17 mouse cellular contexts compared by ENCODE assay signal in the genomic region with DNA sequence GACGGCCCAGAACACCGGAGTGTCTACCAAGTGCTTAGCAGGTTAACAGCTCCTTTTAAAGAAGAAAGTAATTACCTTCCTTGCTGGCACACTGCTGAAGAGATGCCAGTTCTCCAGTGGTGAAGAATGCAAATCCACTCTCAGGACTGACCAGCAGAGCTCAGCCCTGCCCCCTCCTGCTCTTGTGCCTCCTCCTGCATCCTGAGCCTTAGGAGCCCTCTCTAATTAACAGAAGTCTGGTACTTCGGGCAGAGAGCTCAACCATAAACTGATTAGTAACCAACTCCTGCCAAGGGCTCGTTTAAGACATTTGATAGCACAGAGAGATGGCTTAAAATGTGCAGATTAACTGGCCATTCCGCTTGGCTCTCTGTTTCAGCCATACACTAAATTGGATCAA. TPM values are rescaled to one million over a fixed set of nuclear protein-coding genes. Genes with fewer than 3 reads are reported as not detected.
DNase-seq lines count a peak whose midpoint lies in the region; ATAC-seq and TF ChIP-seq lines count a peak whose summit lies in the region.
"Had no signal": no experiment of that assay in that cellular context is flagged by ENCODE, and none has a peak within 500 bp of the region (broad histone marks: within the 10 kb centered on the region; RNA-seq: fewer than 3 reads in every experiment).

No protein-coding gene starts in this region.

- TF ChIP-seq CTCF in lung, adult 2 months (IDR thresholded peaks at IDR 0.05; ENCODE audit: insufficient read depth, low read length) = no peak

- no peak overlapping the region for H3K9ac ChIP-seq in forebrain, embryonic 12.5 days
- H3K9ac ChIP-seq in liver, embryonic 12.5 days = no peak overlapping the region
- H3K9ac ChIP-seq: heart, embryonic 15.5 days; hindbrain, embryonic 15.5 days; liver, embryonic 15.5 days had no signal

- H3K36me3 ChIP-seq in forebrain, embryonic 12.5 days (replicated peaks) = peaks cover 11% of the 10 kb centered on the region; the same call in 1 of the 2 replicates
- no peaks in the 10 kb centered on the region for H3K36me3 ChIP-seq in liver, embryonic 12.5 days
- H3K36me3 ChIP-seq: heart, embryonic 15.5 days; hindbrain, embryonic 15.5 days; liver, embryonic 15.5 days had no signal

- no peaks in the 10 kb centered on the region for H3K27me3 ChIP-seq in forebrain, embryonic 12.5 days
- no peaks in the 10 kb centered on the region for H3K27me3 ChIP-seq in liver, embryonic 12.5 days (replicated peaks)
- H3K27me3 ChIP-seq: heart, embryonic 15.5 days; hindbrain, embryonic 15.5 days; liver, embryonic 15.5 days had no signal

- peaks cover 34% of the 10 kb centered on the region for H3K4me1 ChIP-seq in lung, adult 2 months (ENCODE audit: control insufficient read depth, insufficient read depth, low read length)
- H3K4me1 ChIP-seq in forebrain, embryonic 12.5 days = peaks cover 68% of the 10 kb centered on the region
- no peaks in the 10 kb centered on the region for H3K4me1 ChIP-seq in liver, embryonic 12.5 days
- H3K4me1 ChIP-seq: liver, embryonic 15.5 days had no signal

- WGBS in lung, adult 2 months = 68% methylated on average over 5 of the region's 5 CpGs
- 18% methylated on average over 5 of the region's 5 CpGs for WGBS in forebrain, embryonic 12.5 days
- 59% methylated on average over 5 of the region's 5 CpGs for WGBS in liver, embryonic 12.5 days (ENCODE audit: insufficient replicate concordance)

- H3K9me3 ChIP-seq in forebrain, embryonic 12.5 days = no peaks in the 10 kb centered on the region
- H3K9me3 ChIP-seq in liver, embryonic 12.5 days (replicated peaks) = no peaks in the 10 kb centered on the region
- H3K9me3 ChIP-seq: heart, embryonic 15.5 days; hindbrain, embryonic 15.5 days; liver, embryonic 15.5 days had no signal

- no peak overlapping the region for H3K4me2 ChIP-seq in forebrain, embryonic 12.5 days
- no peak overlapping the region for H3K4me2 ChIP-seq in liver, embryonic 12.5 days
- H3K4me2 ChIP-seq: heart, embryonic 15.5 days; hindbrain, embryonic 15.5 days; liver, embryonic 15.5 days had no signal

- ATAC-seq in forebrain, embryonic 12.5 days (ENCODE audit: low FRiP score) = peak; percentile 69; the same call in 1 of the 2 replicates
- no peak for ATAC-seq in liver, embryonic 12.5 days

- no peak overlapping the region for H3K4me3 ChIP-seq in lung, adult 2 months (replicated peaks; ENCODE audit: extremely low read depth, low read depth, low read length)
- H3K4me3 ChIP-seq in forebrain, embryonic 12.5 days (replicated peaks) = no peak overlapping the region
- no peak overlapping the region for H3K4me3 ChIP-seq in liver, embryonic 12.5 days
- H3K4me3 ChIP-seq: heart, embryonic 15.5 days; hindbrain, embryonic 15.5 days; liver, embryonic 15.5 days had no signal

- H3K27ac ChIP-seq in forebrain, embryonic 12.5 days = peak overlapping the region; percentile 92
- no peak overlapping the region for H3K27ac ChIP-seq in liver, embryonic 12.5 days
- H3K27ac ChIP-seq: heart, embryonic 15.5 days; hindbrain, embryonic 15.5 days; liver, embryonic 15.5 days had no signal

- DNase-seq in embryo, embryonic 11 days = peak; percentile 22
- DNase-seq in embryo, embryonic 10 days (ENCODE audit: low spot score) = no peak
- DNase-seq in lung, postnatal 36 days = peak; percentile 46
- no peak for DNase-seq in lung, adult 2 months
- peak; percentile 54 for DNase-seq in retina, embryonic 14.5 days (ENCODE audit: low spot score)
- DNase-seq in gastrocnemius, adult 18-20 months (ENCODE audit: low spot score) = no peak
- DNase-seq: adrenal gland, postnatal 14 days; gastrocnemius, postnatal 36 days; layer of hippocampus, adult 9-11 months; right cerebral cortex, adult 18-20 months had no signal

- no peak for TF ChIP-seq POLR2A in lung, adult 2 months (IDR thresholded peaks at IDR 0.05; ENCODE audit: borderline replicate concordance, extremely low read depth, low read depth, low read length)

RNA-seq across cellular contexts. Expression of a gene that starts 39.3 kb away (rescaled TPM):
- polyA plus RNA-seq in lung, adult 2 months (2012; rRNA removed) = 1.5 and 1.8 TPM in 2 replicates
- 0.05 TPM in 1 of 2 replicates, not detected in the other for polyA plus RNA-seq in forebrain, embryonic 12.5 days (2016; fragmentation: Nextera tagmentation; extraction: Ambion mirVana)
- polyA plus RNA-seq in liver, embryonic 12.5 days (2016; fragmentation: Nextera tagmentation; extraction: Ambion mirVana) = 0.04 and 0.08 TPM in 2 replicates
- under 1 TPM in 1 of 2 experiments, not detected in 1; 0.07 TPM for total RNA-seq in gastrocnemius, adult 18-20 months (2021)
- polyA plus RNA-seq: kidney, embryonic 14.5 days; testis, adult 2 months had no signal

RNA-seq across cellular contexts. Expression of a gene that starts 41.4 kb away (rescaled TPM):
- 63.0 and 81.5 TPM in 2 replicates for polyA plus RNA-seq in lung, adult 2 months (2012; rRNA removed)
- polyA plus RNA-seq in forebrain, embryonic 12.5 days (2016; fragmentation: Nextera tagmentation; extraction: Ambion mirVana) = 3.9 and 4.5 TPM in 2 replicates
- 0.68 and 0.78 TPM in 2 replicates for polyA plus RNA-seq in liver, embryonic 12.5 days (2016; fragmentation: Nextera tagmentation; extraction: Ambion mirVana)
- total RNA-seq in gastrocnemius, adult 18-20 months (2021) = 1 to 10 TPM; 6.7 to 8.5 TPM

Comparison
In these comparisons a context has a peak if more than half of its experiments do, and no peak if none do; other contexts are left out.
1. DNase-seq: peak in embryo, embryonic 11 days (single experiment), lung, postnatal 36 days (single experiment) and retina, embryonic 14.5 days (single experiment); none in embryo, embryonic 10 days (single experiment), lung, adult 2 months (single experiment) and gastrocnemius, adult 18-20 months (single experiment).
2. RNA of a gene that starts 41.4 kb away (polyA plus RNA-seq): 63.0 to 81.5 TPM in lung, adult 2 months; 3.9 to 4.5 TPM in forebrain, embryonic 12.5 days and 0.68 to 0.78 TPM in liver, embryonic 12.5 days; every median in the first group is over 10 times any median in the second.